Mouse (Mus musculus): ENCODE measurements around the gene Mrpl43. TPM values are rescaled to one million over a fixed set of nuclear protein-coding genes. Genes with fewer than 3 reads are reported as not detected.

Gene Mrpl43
- total and polyA plus RNA-seq, 3 experiments = 63.5 to 75.1 (median 72.7) TPM

DNA sequence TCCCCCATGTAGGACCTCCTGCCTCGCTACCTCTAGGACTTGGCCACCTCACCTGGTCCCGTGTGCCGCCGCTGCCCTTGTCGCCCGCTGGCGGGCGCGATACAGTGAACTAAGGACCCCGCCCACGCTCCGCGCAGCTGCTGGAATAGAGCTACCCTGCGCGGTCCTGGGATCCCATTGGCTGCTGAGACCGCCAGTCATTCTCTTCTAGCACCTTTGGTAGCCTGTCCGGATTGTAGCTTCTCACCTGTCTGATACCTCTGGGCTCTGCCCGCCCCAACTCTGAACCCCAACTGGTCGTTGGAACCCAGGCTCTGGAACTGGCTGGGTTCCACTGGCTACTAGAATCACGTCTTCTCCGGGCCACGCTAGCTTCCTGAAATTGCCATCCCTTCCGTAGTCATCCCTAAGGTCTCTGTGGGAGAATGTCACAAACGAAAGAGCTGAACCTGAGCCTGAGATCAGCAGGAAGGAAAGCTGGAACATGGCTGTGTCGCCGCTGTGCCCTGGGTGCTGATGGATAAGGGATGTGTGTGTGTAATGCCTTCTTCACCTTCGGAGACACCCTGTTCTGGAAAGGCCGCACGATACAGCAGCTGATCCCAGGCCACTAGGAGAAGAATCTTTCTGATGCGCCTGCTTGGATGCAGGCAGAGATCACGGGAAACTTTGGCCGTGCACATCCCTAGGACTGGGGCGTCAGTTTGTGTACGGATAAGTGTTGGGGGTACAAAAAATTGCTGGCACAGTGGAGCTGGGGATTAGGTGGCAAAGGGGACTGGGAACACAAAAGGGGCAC, 40.5 kb upstream of the Mrpl43 start:
- peak overlapping the region; percentile 65 to 93 (median 70) for H3K4me3 ChIP-seq (replicated peaks in 1 of 3; ENCODE audit: low read depth in 2 of 3, low read length in 2 of 3, poor library complexity in 1 of 3)
- H3K4me2 ChIP-seq (ENCODE audit: insufficient read depth, low read depth, poor library complexity, severe bottlenecking) = peak overlapping the region; percentile 67
- in situ Hi-C loops (cut with MboI; ENCODE audit: low pct_ligation_motif_present, low pct_unique_long_range_greater_than_20kb, low sequenced_read_pairs) (loop anchor here (25.0 kb wide), 1 partner anchor 459 kb away; no protein-coding TSS in a partner anchor), dilution Hi-C loops (cut with MboI; ENCODE audit: extremely low pct_ligation_motif_present, extremely low pct_unique_long_range_greater_than_20kb, low sequenced_read_pairs) (no loop called here)
- H3K79me2 ChIP-seq (replicated peaks; ENCODE audit: control insufficient read depth, extremely low read depth, insufficient read depth, poor library complexity, severe bottlenecking) = no peaks in the 10 kb centered on the region
- H3K9ac ChIP-seq (ENCODE audit: insufficient read depth, low read depth) = peak overlapping the region; percentile 50; the same call in 1 of the 2 replicates
- TF ChIP-seq CHD2 (IDR thresholded peaks at IDR 0.05; ENCODE audit: low read length) (0 out of 2 replicates have a peak, but pooled peaks have one; percentile 23), E2F4 (IDR thresholded peaks at IDR 0.05; ENCODE audit: insufficient replicate concordance, low read depth, low read length) (no peak), MEF2A (IDR thresholded peaks at IDR 0.05; ENCODE audit: borderline replicate concordance, low read depth, low read length) (no peak), ELF1 (IDR thresholded peaks at IDR 0.05; ENCODE audit: low read depth, low read length) (peak; percentile 22; the same call in 1 of the 2 replicates), NRF1 (IDR thresholded peaks at IDR 0.05; ENCODE audit: low read depth, low read length) (peak; percentile 63), CTCF (conservative IDR thresholded peaks at IDR 0.05 in 1 of 2, IDR thresholded peaks at IDR 0.05 in 1 of 2; ENCODE audit: low read depth in 2 of 2, low read length in 2 of 2) (peak in 1 of 2 experiments; percentile 15; a peak in 1 of 4 replicates), USF1 (IDR thresholded peaks at IDR 0.05; ENCODE audit: low read depth, low read length) (no peak), NELFE (IDR thresholded peaks at IDR 0.05; ENCODE audit: low read depth, low read length) (no peak)
- peaks cover 54% of the 10 kb centered on the region for H3K27me3 ChIP-seq (replicated peaks)
- peak; percentile 55 for DNase-seq (ENCODE audit: extremely low read depth)
- no peaks in the 10 kb centered on the region for H3K9me3 ChIP-seq (replicated peaks; ENCODE audit: low read length)
- peaks cover 4 to 29% of the 10 kb centered on the region in 2 experiments; a peak in 3 of 4 replicates for H3K4me1 ChIP-seq (ENCODE audit: control insufficient read depth in 1 of 2, insufficient read depth in 2 of 2)
- peaks cover 3 to 22% of the 10 kb centered on the region in 2 experiments for H3K36me3 ChIP-seq (replicated peaks in 1 of 2; ENCODE audit: control insufficient read depth in 1 of 2, insufficient read depth in 1 of 2, low read length in 1 of 2)
- H3K27ac ChIP-seq (ENCODE audit: insufficient read depth, low read depth) = no peak overlapping the region

DNA sequence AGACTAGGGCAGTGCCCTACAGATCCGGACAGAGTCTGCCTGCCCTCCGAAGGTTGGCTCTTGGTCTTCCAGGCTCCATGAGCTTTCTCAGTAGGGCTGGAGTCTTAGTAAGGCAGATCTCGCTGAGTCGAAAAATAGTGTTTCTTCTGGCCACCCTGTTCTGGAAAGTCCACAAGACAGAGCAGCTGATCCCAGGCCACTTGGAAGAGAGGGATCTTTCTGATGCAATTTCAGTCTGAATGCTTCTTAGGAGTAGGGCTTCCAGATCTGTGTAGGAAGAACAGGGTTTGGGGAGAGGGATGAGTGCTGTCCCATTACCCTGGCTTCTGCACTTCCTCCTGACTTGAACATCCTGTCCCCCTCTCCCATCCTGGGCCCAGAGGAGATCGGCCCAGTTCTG, 39.4 kb upstream of the Mrpl43 start, which contains the start of gene Pdzd7:
TSS of gene Pdzd7 (minus strand) at position 67 of the 400 bp plus-strand sequence.
- dilution Hi-C loops (cut with MboI; ENCODE audit: extremely low pct_ligation_motif_present, extremely low pct_unique_long_range_greater_than_20kb, low sequenced_read_pairs) = no loop called here
- H3K27ac ChIP-seq (ENCODE audit: insufficient read depth, low read depth) = no peak within 1 kb of the TSS
- in situ Hi-C loops (cut with MboI; ENCODE audit: low pct_ligation_motif_present, low pct_unique_long_range_greater_than_20kb, low sequenced_read_pairs) = loop anchor here (25.0 kb wide), 1 partner anchor 458 kb away; no protein-coding TSS in a partner anchor
- peaks cover 4 to 30% of the 10 kb centered on the region in 2 experiments; a peak in 3 of 4 replicates for H3K4me1 ChIP-seq (ENCODE audit: control insufficient read depth in 1 of 2, insufficient read depth in 2 of 2)
- H3K79me2 ChIP-seq (replicated peaks; ENCODE audit: control insufficient read depth, extremely low read depth, insufficient read depth, poor library complexity, severe bottlenecking) = no peaks in the 10 kb centered on the region
- H3K4me3 ChIP-seq (replicated peaks in 1 of 3; ENCODE audit: low read depth in 2 of 3, low read length in 2 of 3, poor library complexity in 1 of 3) = peak within 1 kb of the TSS in 1 of 3 experiments; percentile 70
- H3K27me3 ChIP-seq (replicated peaks) = peaks cover 63% of the 10 kb centered on the region
- H3K9me3 ChIP-seq (replicated peaks; ENCODE audit: low read length) = no peaks in the 10 kb centered on the region
- DNase-seq (ENCODE audit: extremely low read depth) = no peak
- TF ChIP-seq TBP (conservative IDR thresholded peaks at IDR 0.05; ENCODE audit: low read depth, low read length) = no peak
- no peak for TF ChIP-seq UBTF (IDR thresholded peaks at IDR 0.05; ENCODE audit: low read depth, low read length)
- TF ChIP-seq E2F4 (IDR thresholded peaks at IDR 0.05; ENCODE audit: insufficient replicate concordance, low read depth, low read length) = no peak
- H3K36me3 ChIP-seq (replicated peaks in 1 of 2; ENCODE audit: control insufficient read depth in 1 of 2, insufficient read depth in 1 of 2, low read length in 1 of 2) = peaks cover 3 to 16% of the 10 kb centered on the region in 2 experiments
- peak within 1 kb of the TSS; percentile 67 for H3K4me2 ChIP-seq (ENCODE audit: insufficient read depth, low read depth, poor library complexity, severe bottlenecking)
- no peak within 1 kb of the TSS for H3K9ac ChIP-seq (ENCODE audit: insufficient read depth, low read depth)

DNA sequence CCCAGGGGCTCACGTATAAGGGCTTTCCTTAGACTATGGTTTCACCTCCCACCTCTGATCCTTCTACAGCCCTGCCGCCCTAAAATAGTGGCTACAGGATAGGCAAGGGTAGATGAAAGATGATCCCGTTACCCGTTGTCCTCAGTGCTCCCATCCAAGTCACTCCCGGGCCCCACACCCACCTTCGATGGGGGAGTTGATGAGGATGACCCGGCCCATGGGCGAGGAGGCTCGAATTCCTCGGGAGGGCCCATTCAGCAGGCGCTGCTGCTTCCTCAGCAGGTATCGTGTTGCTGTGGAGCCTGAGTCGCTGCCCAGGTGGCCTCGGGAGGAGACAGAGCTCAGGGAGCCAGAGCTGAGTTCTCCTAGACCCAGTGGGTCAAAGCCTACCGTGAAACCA, 39.0 kb upstream of the Mrpl43 start:
- no peaks in the 10 kb centered on the region for H3K79me2 ChIP-seq (replicated peaks; ENCODE audit: control insufficient read depth, extremely low read depth, insufficient read depth, poor library complexity, severe bottlenecking)
- in situ Hi-C loops (cut with MboI; ENCODE audit: low pct_ligation_motif_present, low pct_unique_long_range_greater_than_20kb, low sequenced_read_pairs) (loop anchor here (25.0 kb wide), 1 partner anchor 458 kb away; no protein-coding TSS in a partner anchor), dilution Hi-C loops (cut with MboI; ENCODE audit: extremely low pct_ligation_motif_present, extremely low pct_unique_long_range_greater_than_20kb, low sequenced_read_pairs) (no loop called here)
- peaks cover 3 to 12% of the 10 kb centered on the region in 2 experiments for H3K36me3 ChIP-seq (replicated peaks in 1 of 2; ENCODE audit: control insufficient read depth in 1 of 2, insufficient read depth in 1 of 2, low read length in 1 of 2)
- no peak overlapping the region for H3K4me2 ChIP-seq (ENCODE audit: insufficient read depth, low read depth, poor library complexity, severe bottlenecking)
- no peak overlapping the region for H3K9ac ChIP-seq (ENCODE audit: insufficient read depth, low read depth)
- H3K4me3 ChIP-seq (replicated peaks in 1 of 3; ENCODE audit: low read depth in 2 of 3, low read length in 2 of 3, poor library complexity in 1 of 3) = no peak overlapping the region
- no peak overlapping the region for H3K27ac ChIP-seq (ENCODE audit: insufficient read depth, low read depth)
- peaks cover 4 to 30% of the 10 kb centered on the region in 2 experiments; a peak in 3 of 4 replicates for H3K4me1 ChIP-seq (ENCODE audit: control insufficient read depth in 1 of 2, insufficient read depth in 2 of 2)
- no peak for DNase-seq (ENCODE audit: extremely low read depth)
- no peaks in the 10 kb centered on the region for H3K9me3 ChIP-seq (replicated peaks; ENCODE audit: low read length)
- H3K27me3 ChIP-seq (replicated peaks) = peaks cover 67% of the 10 kb centered on the region
- TF ChIP-seq USF1 (IDR thresholded peaks at IDR 0.05; ENCODE audit: low read depth, low read length) (no peak), SMC3 (IDR thresholded peaks at IDR 0.05; ENCODE audit: low read depth, low read length) (no peak), MAFK (IDR thresholded peaks at IDR 0.05; ENCODE audit: insufficient replicate concordance, low read length) (no peak), CHD1 (IDR thresholded peaks at IDR 0.05; ENCODE audit: low read depth, low read length) (no peak), MXI1 (IDR thresholded peaks at IDR 0.05; ENCODE audit: low read depth, low read length) (no peak), ZC3H11A (IDR thresholded peaks at IDR 0.05; ENCODE audit: low read depth, low read length) (no peak), JUN (IDR thresholded peaks at IDR 0.05; ENCODE audit: insufficient read depth, low read depth, low read length) (no peak), HCFC1 (IDR thresholded peaks at IDR 0.05; ENCODE audit: low read depth, low read length) (no peak), IRF4 (IDR thresholded peaks at IDR 0.05; ENCODE audit: low read depth, low read length) (no peak), NRF1 (IDR thresholded peaks at IDR 0.05; ENCODE audit: low read depth, low read length) (no peak), RCOR1 (conservative IDR thresholded peaks at IDR 0.05; ENCODE audit: low read depth, low read length) (no peak), ZNF384 (IDR thresholded peaks at IDR 0.05; ENCODE audit: low read depth, low read length) (no peak), JUND (conservative IDR thresholded peaks at IDR 0.05; ENCODE audit: low read depth, low read length) (no peak), BHLHE40 (IDR thresholded peaks at IDR 0.05; ENCODE audit: low read depth, low read length) (no peak)

All from CH12.LX (cell line).